Mouse (Mus musculus) left cerebral cortex, adult 9 months (tissue): Measurements from ENCODE around the gene Fam155a.
"Not testable (repeated sequence)": the region's sequence is repeated elsewhere in the genome, so short reads cannot be mapped to it uniquely, and the experiment has no call there.

Experiments used
- DNase-seq, 2 experiments: peaks; one replicate each; pipeline ENCODE4 v3.0.0; 2022; ENCODE audit warnings: low spot score in 2 of 2

Fam155a gene

GRCm38 (mm10) chr8:9660014-9660413, 110.9 kb downstream of the Fam155a start:
- not testable (repeated sequence) for DNase-seq

GRCm38 (mm10) chr8:9656901-9657300, 114.1 kb downstream of the Fam155a start:
- peak; percentile 22 to 47 for DNase-seq

DNA sequence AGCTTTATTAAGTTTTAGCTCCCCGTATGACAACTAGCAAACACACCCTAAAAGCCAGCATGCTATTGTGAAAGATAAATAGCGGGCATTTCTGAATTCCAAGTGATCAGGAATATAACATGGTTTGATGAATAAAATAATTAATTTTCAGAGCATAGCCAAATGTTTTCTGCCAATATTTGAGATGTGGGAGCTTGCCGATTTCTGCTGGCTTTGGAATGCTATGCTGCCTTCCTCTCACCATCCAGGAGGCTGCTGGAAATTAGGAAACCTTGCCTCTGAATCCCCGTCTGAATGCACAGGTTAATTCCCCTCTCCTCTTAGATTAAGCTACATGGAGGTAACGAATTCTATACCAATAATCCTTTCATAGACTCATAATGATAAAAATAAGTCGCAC, 116.1 kb downstream of the Fam155a start:
- no peak for DNase-seq

DNA sequence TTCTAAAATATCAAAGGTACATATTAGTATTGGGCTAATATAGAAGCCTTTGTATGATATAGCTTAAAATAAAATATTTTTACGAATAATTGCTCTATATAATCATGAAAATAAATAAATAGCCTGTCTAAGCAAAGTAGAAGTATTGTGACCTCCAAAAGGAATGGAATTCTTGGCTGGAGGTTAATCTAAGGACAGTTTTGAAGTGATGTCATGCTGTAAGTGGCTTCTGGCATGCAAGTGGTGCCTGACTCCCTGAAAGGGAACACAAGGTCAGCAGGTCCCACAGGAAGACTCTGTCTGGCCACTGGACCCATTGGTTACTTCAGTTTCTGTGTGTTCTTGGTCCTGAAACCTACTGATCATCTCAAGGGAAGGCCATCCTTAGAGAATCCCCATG, 117.3 kb downstream of the Fam155a start:
- no peak for DNase-seq

GRCm38 (mm10) chr8:9638162-9638561, 132.8 kb downstream of the Fam155a start:
- DNase-seq: no peak

GRCm38 (mm10) chr8:9635240-9635639, 135.7 kb downstream of the Fam155a start:
- no peak for DNase-seq

DNA sequence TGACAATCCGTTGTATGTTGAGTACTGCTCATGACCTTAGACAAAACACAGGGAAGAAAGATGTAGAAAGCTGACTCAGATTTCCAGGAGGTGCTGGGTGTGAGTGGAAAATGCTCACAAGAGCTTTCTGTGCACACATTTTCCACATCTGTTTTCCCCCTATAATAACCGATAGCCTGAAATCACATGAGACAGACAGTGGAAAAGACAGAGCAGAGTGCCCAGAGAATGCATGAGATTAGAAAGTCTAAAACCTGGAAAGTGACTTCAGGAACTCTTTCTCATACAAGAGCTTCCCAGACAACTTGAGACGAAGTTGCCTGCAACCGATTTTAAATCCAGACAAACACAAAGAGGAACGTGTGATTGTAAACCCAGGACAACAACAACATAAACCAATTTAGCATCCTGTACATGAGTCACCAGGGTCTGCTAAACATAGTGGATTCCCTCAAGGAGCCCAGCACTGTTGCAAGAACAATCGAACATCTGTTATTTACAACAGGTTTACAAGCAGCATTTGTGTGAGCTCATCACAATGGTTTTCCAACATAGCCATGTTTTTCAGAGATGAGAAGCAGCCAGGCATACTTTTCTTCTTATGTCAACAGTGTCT, 163.8 kb downstream of the Fam155a start:
- no peak for DNase-seq

DNA sequence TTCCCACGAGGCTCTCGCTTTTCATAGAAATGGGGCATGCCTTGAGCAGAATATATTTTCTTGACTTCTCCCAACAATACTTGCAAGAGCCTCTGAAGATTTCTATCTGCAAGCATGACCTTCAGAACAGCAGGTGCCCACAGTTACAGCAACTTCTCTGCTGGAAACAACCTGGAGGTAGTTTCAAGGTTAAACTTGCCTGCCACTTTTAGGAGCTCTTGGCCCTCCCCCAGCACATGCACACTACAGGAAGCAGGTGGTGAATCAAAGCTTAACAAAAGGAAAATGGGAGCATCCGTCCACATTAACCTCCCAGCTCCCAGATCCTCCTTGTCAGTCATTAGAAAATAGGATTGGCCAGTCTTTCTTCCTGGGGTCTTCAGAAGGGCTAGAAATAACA, 175.0 kb downstream of the Fam155a start:
- DNase-seq: no peak

DNA sequence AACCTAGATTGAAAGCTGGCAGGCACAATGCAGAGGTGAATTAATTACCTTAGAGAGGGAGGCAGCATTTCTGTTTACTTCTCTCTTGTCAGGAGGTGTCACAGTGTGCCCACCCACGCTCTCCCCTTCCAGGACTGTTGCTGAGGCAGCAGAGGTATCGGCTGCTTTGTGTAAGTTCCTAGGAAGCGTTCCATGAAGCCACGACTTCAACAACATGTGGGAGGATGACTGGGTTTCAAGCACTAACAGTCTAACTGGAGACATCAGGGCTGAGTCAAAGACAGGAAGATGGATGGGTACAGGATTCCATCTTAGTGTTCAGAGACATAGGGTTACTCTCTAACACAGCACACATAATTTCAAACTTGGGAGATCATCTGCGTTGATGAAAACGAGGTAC, 189.1 kb downstream of the Fam155a start:
- DNase-seq: peak; percentile 16 to 50

GRCm38 (mm10) chr8:9580192-9580591, 190.8 kb downstream of the Fam155a start:
- no peak for DNase-seq

GRCm38 (mm10) chr8:9571977-9572376, 199.0 kb downstream of the Fam155a start:
- no peak for DNase-seq

DNA sequence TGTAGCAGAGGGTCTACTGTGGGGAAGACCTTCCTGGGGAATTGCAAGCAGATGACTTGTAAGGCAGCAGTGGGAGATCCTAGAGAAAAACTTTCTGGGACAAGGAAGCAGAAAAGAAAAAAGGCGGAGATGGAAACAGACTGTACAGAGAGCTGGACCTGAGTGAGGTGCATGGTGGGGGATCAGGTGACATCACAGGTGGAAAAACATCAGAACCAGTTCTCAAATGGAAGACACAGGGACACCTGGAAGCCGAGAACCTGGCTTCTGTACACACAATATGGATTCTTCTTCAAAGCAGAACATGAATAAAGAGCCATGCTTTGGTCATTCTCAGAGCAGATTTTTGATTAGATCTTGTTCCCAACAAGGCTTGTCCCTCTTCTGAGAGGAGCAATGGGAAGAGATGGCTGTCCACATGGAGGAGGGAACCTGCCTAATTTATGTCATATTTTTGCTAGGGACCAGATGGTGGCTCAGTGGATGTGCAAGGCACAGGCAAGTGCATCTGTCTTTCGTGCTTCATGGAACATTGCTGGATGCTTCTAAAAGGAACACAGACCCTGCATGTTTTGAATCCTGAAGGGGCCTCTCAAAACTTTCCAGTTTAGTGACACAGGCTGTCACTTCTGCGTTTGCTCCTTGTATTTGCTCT, 201.3 kb downstream of the Fam155a start:
- peak in 1 of 2 experiments; percentile 14 for DNase-seq

DNA sequence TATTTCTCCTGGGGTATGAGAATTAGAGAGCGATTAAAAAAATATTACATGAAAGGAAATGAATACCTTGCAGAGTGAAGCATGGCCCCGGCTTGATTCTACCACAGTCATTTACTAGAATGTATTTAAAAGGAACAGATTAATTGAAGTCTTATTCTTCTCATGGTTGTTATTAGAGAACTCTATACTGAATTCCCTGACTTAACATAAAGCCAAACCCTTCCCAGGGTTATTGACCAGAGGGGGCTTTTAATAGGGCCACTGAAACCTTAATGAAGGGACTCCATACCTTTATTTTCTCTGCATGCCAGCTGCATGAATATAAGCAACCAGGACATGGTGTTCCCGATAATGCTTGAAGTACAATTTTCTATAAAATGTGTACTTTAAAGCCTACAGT, 221.8 kb downstream of the Fam155a start:
- DNase-seq: no peak

GRCm38 (mm10) chr8:9547558-9547954, 223.4 kb downstream of the Fam155a start:
- DNase-seq: no peak

- DNase-seq: no peak
Observed at GRCm38 (mm10) chr8:9546919-9547557, 223.9 kb downstream of the Fam155a start.

- no peak for DNase-seq
Observed at GRCm38 (mm10) chr8:9546429-9546828, 224.5 kb downstream of the Fam155a start.

GRCm38 (mm10) chr8:9545665-9546064, 225.3 kb downstream of the Fam155a start:
- DNase-seq: no peak

DNA sequence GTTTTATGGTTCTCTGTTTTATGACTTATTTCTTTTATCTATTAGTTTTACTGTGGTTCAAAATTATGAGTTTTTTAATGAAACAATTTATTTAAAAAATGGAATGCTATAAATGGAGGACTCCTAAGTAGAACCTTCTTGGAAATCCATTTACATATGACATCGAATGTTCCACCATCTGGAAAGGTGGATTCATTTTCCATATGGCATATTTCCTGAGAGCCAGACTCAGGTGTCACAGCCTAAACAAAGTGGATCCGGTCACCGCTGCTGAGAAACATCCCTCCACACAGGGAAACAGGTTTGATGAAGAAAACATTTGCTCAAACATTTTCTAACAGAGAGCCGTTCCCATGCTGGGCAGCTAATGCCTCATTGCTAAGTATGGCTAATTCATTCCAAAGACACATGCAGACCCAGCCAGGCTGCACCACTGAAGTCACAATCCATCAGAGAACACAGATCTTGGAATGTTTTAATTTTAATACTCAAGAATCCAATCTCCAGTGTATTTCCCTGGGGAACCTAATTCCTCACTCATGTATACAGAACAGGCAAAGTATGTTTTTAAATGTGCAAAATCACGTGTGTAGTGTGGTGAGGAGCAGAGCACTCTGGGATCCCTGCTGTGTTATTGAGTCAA, 235.1 kb downstream of the Fam155a start:
- DNase-seq: no peak

- DNase-seq: no peak
Observed at GRCm38 (mm10) chr8:9526515-9526914, 244.4 kb downstream of the Fam155a start.

DNA sequence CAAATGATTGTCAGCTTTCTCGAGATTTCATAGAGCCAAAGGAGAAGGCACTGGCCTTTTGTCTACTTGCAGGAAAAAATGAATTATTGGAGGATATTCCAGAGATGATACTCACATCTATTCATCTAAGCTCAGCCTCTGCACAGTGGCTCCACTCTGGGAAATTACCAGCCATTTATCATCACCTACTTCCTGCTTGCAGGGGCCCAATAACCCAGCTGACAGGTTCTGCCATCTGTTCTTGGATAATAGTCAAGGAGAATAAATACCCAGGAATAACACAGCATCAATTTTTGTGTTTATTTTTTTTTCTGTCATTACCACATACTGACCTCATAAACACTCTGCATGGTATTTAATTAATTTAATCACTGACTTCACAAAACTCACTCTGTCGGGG, 249.4 kb downstream of the Fam155a start:
- DNase-seq: no peak

GRCm38 (mm10) chr8:9500751-9501150, 270.2 kb downstream of the Fam155a start:
- DNase-seq: no peak

DNA sequence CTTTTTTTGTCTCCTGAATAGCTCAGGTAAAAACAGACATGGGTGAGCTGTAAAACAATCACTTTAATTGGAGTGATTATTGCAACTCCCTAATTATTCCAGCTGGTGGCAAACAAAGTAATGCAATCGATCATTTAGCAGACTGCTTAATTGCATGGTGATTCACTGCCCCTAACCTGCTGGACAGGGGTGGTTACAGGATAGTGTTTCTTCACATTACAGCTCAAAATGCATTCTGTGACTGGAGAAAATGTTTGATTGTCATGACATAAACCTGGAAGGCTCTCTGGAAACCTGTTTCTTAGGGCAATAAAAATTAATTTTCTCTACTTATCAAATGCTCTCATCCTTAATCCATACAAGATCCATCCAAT, 276.7 kb downstream of the Fam155a start:
- no peak for DNase-seq
